Mouse (Mus musculus) hindbrain, postnatal 0 days (tissue): ENCODE results near the gene Cux2. TPM values are rescaled to one million over a fixed set of nuclear protein-coding genes. Genes with fewer than 3 reads are reported as not detected.

Source experiments
- ATAC-seq: fragments of 200-750 bp; cut with Nextera tagmentation; 2 replicates; pipeline ENCODE4 v1.8.0; 2017; ENCODE audit warnings: mild to moderate bottlenecking, moderate TSS enrichment, moderate library complexity
- DNase-seq: peaks from one replicate; pipeline ENCODE4 v3.0.0-alpha.2; 2015; ENCODE audit warnings: low spot score
- H3K27ac ChIP-seq: fragments of 300-500 bp; sonication (generic); 2 replicates; pipeline ENCODE4 v1.5.1; 2014; ENCODE audit warnings: mild to moderate bottlenecking
- H3K27me3 ChIP-seq: fragments of 300-500 bp; sonication (generic); 2 replicates; pipeline ENCODE4 v1.6.1; 2014; ENCODE audit warnings: low read length, mixed read lengths; ENCODE audit not compliant: insufficient read depth
- H3K36me3 ChIP-seq: fragments of 300-500 bp; sonication (generic); 2 replicates; pipeline ENCODE4 v1.6.1; 2014; ENCODE audit warnings: low read length, mixed read lengths; ENCODE audit not compliant: insufficient read depth
- H3K4me1 ChIP-seq: fragments of 300-500 bp; sonication (generic); 2 replicates; pipeline ENCODE4 v1.6.1; 2014; ENCODE audit warnings: antibody characterized with exemption, low read length, mixed read lengths; ENCODE audit not compliant: insufficient read depth
- H3K4me2 ChIP-seq: fragments of 300-500 bp; sonication (generic); 2 replicates; pipeline ENCODE4 v1.6.1; 2014; ENCODE audit warnings: low read depth, mild to moderate bottlenecking, low read length, moderate library complexity, mixed read lengths
- H3K4me3 ChIP-seq: fragments of 300-500 bp; sonication (generic); 2 replicates; pipeline ENCODE4 v1.5.1; 2014; ENCODE audit warnings: low read length
- H3K9ac ChIP-seq: fragments of 300-500 bp; sonication (generic); replicated peaks from 2 replicates; pipeline ENCODE4 v1.6.1; 2014; ENCODE audit warnings: mild to moderate bottlenecking, low read length, moderate library complexity, mixed read lengths
- H3K9me3 ChIP-seq: fragments of 300-500 bp; sonication (generic); 2 replicates; pipeline ENCODE4 v1.6.1; 2016; ENCODE audit warnings: low read length, mixed read lengths
- CTCF ChIP-seq: IDR thresholded peaks from 2 replicates; pipeline ENCODE4 v1.5.1; 2016; ENCODE audit warnings: antibody characterized with exemption, control low read depth, low read depth
- WGBS: fragments of 180-500 bp; shearing (Covaris S2); extraction: QIAGEN DNeasy Blood & Tissue Kit; methylation state at CpG from one replicate; pipeline ENCODE4 v1.1.7; 2014; 5-methylcytosine and 5-hydroxymethylcytosine counted together
- polyA plus RNA-seq: library from polyadenylated mRNA; unstranded; fragments of >200 nt; fragmentation: Nextera tagmentation; extraction: Ambion mirVana; gene quantifications from 2 replicates; pipeline ENCODE4 v1.2.1, GENCODE M21; 2015
- total RNA-seq: library from RNA; depleted of rRNA; stranded (reverse); fragments of >200 nt; gene quantifications from 2 replicates; pipeline ENCODE4 v1.2.3, GENCODE M21; 2014

Cux2 gene
- total and polyA plus RNA-seq, 2 experiments from 2014 or later, result 15.2 to 35.4 TPM

GRCm38 (mm10) chr5:121890925-121891324 lies 159.0 kb downstream of the Cux2 start:
- H3K4me1 ChIP-seq, result peaks cover 8% of the 10 kb centered on the region; the same call in 1 of the 2 replicates
- TF ChIP-seq CTCF, result no peak
- no peaks in the 10 kb centered on the region for H3K9me3 ChIP-seq
- no peak overlapping the region for H3K9ac ChIP-seq
- DNase-seq (no peak), ATAC-seq (no peak)
- no peaks in the 10 kb centered on the region for H3K36me3 ChIP-seq
- no peak overlapping the region for H3K4me2 ChIP-seq
- 96% methylated on average over 7 of the region's 7 CpGs for whole genome bisulfite sequencing
- no peak overlapping the region for H3K27ac ChIP-seq
- no peak overlapping the region for H3K4me3 ChIP-seq
- H3K27me3 ChIP-seq, result 0 out of 2 replicates have a peak, but pooled peaks cover 3% of the 10 kb centered on the region

DNA sequence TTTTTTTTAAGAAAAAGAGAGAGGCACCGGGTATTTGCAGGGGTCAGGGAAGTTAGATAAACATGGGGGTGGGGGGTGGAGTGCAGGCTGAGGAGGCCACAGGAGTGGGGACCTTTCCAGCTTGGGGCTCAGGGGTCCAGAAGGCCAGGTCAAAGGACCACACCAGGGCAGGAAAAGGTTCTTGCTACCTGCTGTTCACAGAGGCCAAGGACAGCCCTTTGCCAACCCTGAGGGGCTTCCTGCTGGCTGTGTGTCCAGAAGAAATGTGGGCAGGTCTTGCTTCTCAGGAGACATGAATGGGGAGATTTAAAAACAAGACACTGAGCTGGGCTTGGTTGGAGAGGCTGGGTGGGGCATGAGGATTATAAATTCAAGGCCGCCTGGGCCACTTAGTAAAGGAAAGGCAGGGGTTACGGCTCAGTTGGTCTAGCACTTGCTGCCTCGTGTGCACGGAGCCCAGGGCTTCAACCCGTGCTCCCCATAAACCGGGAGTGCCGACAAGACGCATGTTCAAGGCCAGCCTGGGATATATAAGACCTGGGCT lies 160.0 kb downstream of the Cux2 start:
- H3K4me3 ChIP-seq, result no peak overlapping the region
- no peak overlapping the region for H3K9ac ChIP-seq
- no peaks in the 10 kb centered on the region for H3K36me3 ChIP-seq
- H3K4me1 ChIP-seq, result no peaks in the 10 kb centered on the region
- no peak overlapping the region for H3K4me2 ChIP-seq
- H3K27ac ChIP-seq, result no peak overlapping the region
- no peak for ATAC-seq
- WGBS, result 41% methylated on average over 9 of the region's 9 CpGs
- H3K27me3 ChIP-seq, result 0 out of 2 replicates have a peak, but pooled peaks cover 3% of the 10 kb centered on the region
- H3K9me3 ChIP-seq, result no peaks in the 10 kb centered on the region
- DNase-seq, result no peak
- no peak for TF ChIP-seq CTCF

DNA sequence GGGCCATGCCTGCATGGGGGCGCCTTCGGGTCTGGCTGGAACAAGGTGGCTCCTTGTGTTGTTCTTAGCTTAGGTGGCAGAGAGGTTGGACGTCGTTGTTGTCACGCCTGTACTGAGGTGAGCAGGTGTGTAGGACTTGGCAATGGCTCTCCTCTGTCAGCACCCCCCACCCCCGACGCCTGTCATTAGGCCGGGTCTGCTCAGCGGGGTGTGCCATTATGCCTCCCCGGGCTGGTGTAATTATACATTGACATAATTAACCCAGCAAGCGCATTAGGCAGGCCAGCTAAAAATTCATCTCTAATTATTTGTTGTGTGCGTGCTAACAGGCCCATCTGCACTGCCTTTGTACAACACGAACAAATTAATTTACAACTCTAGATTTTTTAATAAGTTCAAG lies 160.5 kb downstream of the Cux2 start:
- Histone ChIP-seq H3K36me3 (no peaks in the 10 kb centered on the region), H3K9ac (no peak overlapping the region), H3K4me2 (no peak overlapping the region), H3K9me3 (no peaks in the 10 kb centered on the region), H3K4me3 (no peak overlapping the region), H3K4me1 (no peaks in the 10 kb centered on the region), H3K27me3 (0 out of 2 replicates have a peak, but pooled peaks cover 3% of the 10 kb centered on the region), H3K27ac (no peak overlapping the region)
- DNase-seq, result peak; percentile 55
- no peak for TF ChIP-seq CTCF
- no peak for ATAC-seq
- WGBS, result 34% methylated on average over 13 of the region's 13 CpGs

GRCm38 (mm10) chr5:121883356-121883755 lies 166.5 kb downstream of the Cux2 start:
- DNase-seq (no peak), ATAC-seq (peak; percentile 55; the same call in 1 of the 2 replicates)
- Histone ChIP-seq H3K27ac (no peak overlapping the region), H3K4me2 (no peak overlapping the region), H3K4me3 (no peak overlapping the region), H3K27me3 (no peaks in the 10 kb centered on the region), H3K9ac (no peak overlapping the region), H3K4me1 (no peaks in the 10 kb centered on the region), H3K36me3 (no peaks in the 10 kb centered on the region), H3K9me3 (no peaks in the 10 kb centered on the region)
- 68% methylated on average over 8 of the region's 8 CpGs for WGBS
- TF ChIP-seq CTCF, result no peak

DNA sequence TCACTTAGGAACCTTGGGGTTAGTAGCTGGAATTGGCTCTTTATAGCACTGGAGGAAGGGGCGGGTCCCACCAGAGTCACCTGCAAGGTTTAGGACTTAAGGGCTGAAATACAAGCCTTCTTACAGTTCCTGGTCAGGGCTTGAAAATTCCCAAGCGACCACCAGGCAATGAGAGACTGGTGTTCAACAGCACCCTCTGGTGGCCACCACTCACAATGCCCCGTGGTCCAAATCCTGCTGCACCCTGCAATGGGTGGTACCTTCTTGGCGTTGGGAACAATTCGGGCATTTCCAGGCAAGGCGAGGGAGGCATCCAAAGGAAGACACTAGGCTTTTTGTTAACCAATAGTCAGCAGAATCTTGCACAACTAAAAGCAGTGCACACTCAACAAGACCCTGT lies 170.7 kb downstream of the Cux2 start:
- no peaks in the 10 kb centered on the region for H3K4me1 ChIP-seq
- DNase-seq (peak; percentile 50), ATAC-seq (no peak)
- 65% methylated on average over 6 of the region's 6 CpGs for WGBS
- H3K4me2 ChIP-seq, result no peak overlapping the region
- no peaks in the 10 kb centered on the region for H3K27me3 ChIP-seq
- H3K27ac ChIP-seq, result no peak overlapping the region
- H3K9me3 ChIP-seq, result no peaks in the 10 kb centered on the region
- TF ChIP-seq CTCF, result peak; percentile 76
- H3K9ac ChIP-seq, result no peak overlapping the region
- no peak overlapping the region for H3K4me3 ChIP-seq
- H3K36me3 ChIP-seq, result no peaks in the 10 kb centered on the region; the same call in 1 of the 2 replicates

DNA sequence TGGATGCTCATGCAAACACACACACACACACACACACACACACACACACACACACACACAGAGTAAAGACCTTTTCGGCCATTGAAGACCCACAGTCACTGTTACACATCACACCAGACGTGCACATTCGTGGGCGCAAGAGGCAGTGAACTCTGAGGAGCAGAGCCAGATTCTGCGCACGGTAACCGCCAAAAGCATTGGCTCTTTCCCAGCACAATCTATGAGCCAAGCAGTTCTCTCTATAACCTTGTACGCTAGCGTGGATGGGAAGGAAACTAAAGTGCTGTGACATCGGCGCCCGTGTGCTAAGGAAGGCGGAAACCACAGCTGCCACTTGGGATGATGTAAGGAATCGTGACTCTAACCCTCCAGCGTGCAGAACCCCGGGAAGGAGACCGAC lies 171.2 kb downstream of the Cux2 start:
- H3K36me3 ChIP-seq, result no peaks in the 10 kb centered on the region; the same call in 1 of the 2 replicates
- no peak for TF ChIP-seq CTCF
- H3K4me3 ChIP-seq, result no peak overlapping the region
- no peaks in the 10 kb centered on the region for H3K4me1 ChIP-seq
- ATAC-seq (no peak), DNase-seq (peak; percentile 52)
- H3K27me3 ChIP-seq, result no peaks in the 10 kb centered on the region
- WGBS, result 63% methylated on average over 17 of the region's 17 CpGs
- H3K27ac ChIP-seq, result no peak overlapping the region
- no peak overlapping the region for H3K4me2 ChIP-seq
- H3K9ac ChIP-seq, result no peak overlapping the region
- H3K9me3 ChIP-seq, result no peaks in the 10 kb centered on the region

DNA sequence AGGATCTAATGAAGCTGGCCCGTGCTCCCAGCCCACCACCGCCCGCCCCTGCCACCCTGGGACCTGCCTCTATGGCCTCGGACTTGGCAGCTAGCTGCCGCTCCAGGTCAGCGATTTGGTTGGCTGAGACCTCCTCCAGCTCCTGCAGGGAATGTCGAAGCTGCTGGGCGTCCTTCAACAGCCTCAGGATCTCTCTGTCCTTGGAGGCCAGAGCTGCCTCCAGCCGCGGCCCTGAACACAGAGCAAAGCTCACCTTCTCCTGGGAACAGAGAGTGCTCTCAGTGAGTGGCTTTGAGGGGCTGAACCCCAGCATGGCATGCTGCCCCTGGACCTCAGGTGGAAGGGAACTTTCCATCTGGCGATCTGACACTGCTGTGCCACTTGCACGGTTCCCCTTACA lies 173.0 kb downstream of the Cux2 start:
- DNase-seq (no peak), ATAC-seq (no peak)
- Histone ChIP-seq H3K4me1 (no peaks in the 10 kb centered on the region), H3K4me3 (no peak overlapping the region), H3K9ac (no peak overlapping the region), H3K27me3 (no peaks in the 10 kb centered on the region), H3K27ac (no peak overlapping the region), H3K4me2 (no peak overlapping the region), H3K36me3 (no peaks in the 10 kb centered on the region; the same call in 1 of the 2 replicates), H3K9me3 (no peaks in the 10 kb centered on the region)
- TF ChIP-seq CTCF, result no peak
- WGBS, result 72% methylated on average over 12 of the region's 12 CpGs
